Mouse (Mus musculus): Measurements from ENCODE around the gene Edil3.

- TF ChIP-seq CTCF (IDR thresholded peaks at IDR 0.05; ENCODE audit: control insufficient read depth, insufficient read depth, low read length), result no peak
- TF ChIP-seq POLR2A (IDR thresholded peaks at IDR 0.05; ENCODE audit: borderline replicate concordance, control insufficient read depth, low read depth, low read length), result no peak
These were observed 69.5 kb downstream of the Edil3 start for GRCm38 (mm10) chr13:88890728-88891127.
